Mouse (Mus musculus) NIH3T3 (cell line): ENCODE measurements at regions not wholly inside any gene's neighbourhood (a gene's known extent, or its start where the extent isn't known, plus 50 kb on each side); places are given as distances from the start of the nearest gene placed in this dataset.

Experiments
- DNase-seq: peaks from one replicate; pipeline ENCODE4 v3.0.0-alpha.2; 2012; ENCODE audit warnings: low read depth

GRCm38 (mm10) chr3:104343096-104343495 lies 122.9 kb upstream of the Magi3 start:
- no peak for DNase-seq

GRCm38 (mm10) chr3:104342220-104342619 lies 122.0 kb upstream of the Magi3 start:
- DNase-seq, result peak; percentile 95

- no peak for DNase-seq
These were observed 120.2 kb upstream of the Magi3 start for GRCm38 (mm10) chr3:104340331-104340730.

- DNase-seq, result no peak
These were observed 116.7 kb upstream of the Magi3 start for GRCm38 (mm10) chr3:104336867-104337266.

- DNase-seq, result no peak
These were observed 116.1 kb upstream of the Magi3 start for GRCm38 (mm10) chr3:104336308-104336707.

GRCm38 (mm10) chr3:104334760-104335159 lies 114.6 kb upstream of the Magi3 start:
- no peak for DNase-seq

- DNase-seq, result no peak
These were observed 113.2 kb upstream of the Magi3 start for GRCm38 (mm10) chr3:104333345-104333744.

GRCm38 (mm10) chr3:104330646-104331045 lies 110.5 kb upstream of the Magi3 start:
- no peak for DNase-seq

- DNase-seq, result no peak
These were observed 107.7 kb upstream of the Magi3 start for GRCm38 (mm10) chr3:104327829-104328228.

GRCm38 (mm10) chr3:104327034-104327729 lies 107.0 kb upstream of the Magi3 start:
- DNase-seq, result no peak

GRCm38 (mm10) chr3:104322591-104322990 lies 102.4 kb upstream of the Magi3 start:
- no peak for DNase-seq

- DNase-seq, result peak; percentile 71
These were observed 100.2 kb upstream of the Magi3 start for GRCm38 (mm10) chr3:104320404-104320803.

GRCm38 (mm10) chr3:104319377-104319776 lies 99.2 kb upstream of the Magi3 start:
- DNase-seq, result no peak

- DNase-seq, result peak; percentile 42
These were observed 98.7 kb upstream of the Magi3 start for GRCm38 (mm10) chr3:104318911-104319310.

- no peak for DNase-seq
These were observed 97.4 kb upstream of the Magi3 start for GRCm38 (mm10) chr3:104317528-104317927.

- no peak for DNase-seq
These were observed 92.9 kb upstream of the Magi3 start for GRCm38 (mm10) chr3:104313063-104313462.

GRCm38 (mm10) chr3:104306961-104307360 lies 86.8 kb upstream of the Magi3 start:
- DNase-seq, result no peak

- DNase-seq, result peak; percentile 48
These were observed 85.9 kb upstream of the Magi3 start for GRCm38 (mm10) chr3:104305904-104306563.

GRCm38 (mm10) chr3:104303577-104303976 lies 83.4 kb upstream of the Magi3 start:
- DNase-seq, result peak; percentile 65

GRCm38 (mm10) chr3:104300201-104300600 lies 80.0 kb upstream of the Magi3 start:
- DNase-seq, result no peak

GRCm38 (mm10) chr3:104298878-104299277 lies 78.7 kb upstream of the Magi3 start:
- DNase-seq, result peak; percentile 24

GRCm38 (mm10) chr3:104298409-104298808 lies 78.2 kb upstream of the Magi3 start:
- DNase-seq, result no peak

- no peak for DNase-seq
These were observed 76.9 kb upstream of the Magi3 start for GRCm38 (mm10) chr3:104297112-104297511.

GRCm38 (mm10) chr3:104295856-104296255 lies 75.7 kb upstream of the Magi3 start:
- DNase-seq, result peak; percentile 78
